Mouse (Mus musculus) lung, embryonic 16.5 days (tissue): ENCODE measurements at regions not wholly inside any gene's neighbourhood (a gene's known extent, or its start where the extent isn't known, plus 50 kb on each side); places are given as distances from the start of the nearest gene placed in this dataset.

Source experiments
- ATAC-seq: fragments of 200-750 bp; cut with Nextera tagmentation; 2 replicates; pipeline ENCODE4 v1.8.0; 2017; ENCODE audit warnings: low read depth, mild to moderate bottlenecking, moderate library complexity
- H3K27ac ChIP-seq: fragments of 300-500 bp; sonication (generic); 2 replicates; pipeline ENCODE4 v1.5.1; 2014; ENCODE audit warnings: mild to moderate bottlenecking, control low read depth, low read length
- H3K27me3 ChIP-seq: fragments of 300-500 bp; sonication (generic); 2 replicates; pipeline ENCODE4 v1.6.1; 2014; ENCODE audit warnings: low read depth, low read length, mixed read lengths; ENCODE audit not compliant: control insufficient read depth, insufficient read depth
- H3K36me3 ChIP-seq: fragments of 300-500 bp; sonication (generic); 2 replicates; pipeline ENCODE4 v1.6.1; 2014; ENCODE audit warnings: low read length; ENCODE audit not compliant: control insufficient read depth, insufficient read depth
- H3K4me1 ChIP-seq: fragments of 300-500 bp; sonication (generic); replicated peaks from 2 replicates; pipeline ENCODE4 v1.6.1; 2014; ENCODE audit warnings: low read length, mixed read lengths; ENCODE audit not compliant: control insufficient read depth, insufficient read depth
- H3K4me2 ChIP-seq: fragments of 300-500 bp; sonication (generic); 2 replicates; pipeline ENCODE4 v1.6.1; 2014; ENCODE audit warnings: low read depth, low read length, control low read depth
- H3K4me3 ChIP-seq: fragments of 300-500 bp; sonication (generic); 2 replicates; pipeline ENCODE4 v1.5.1; 2014; ENCODE audit warnings: mild to moderate bottlenecking, low read length, control low read depth
- H3K9ac ChIP-seq: fragments of 300-500 bp; sonication (generic); 2 replicates; pipeline ENCODE4 v1.6.1; 2014; ENCODE audit warnings: low read length, control low read depth
- H3K9me3 ChIP-seq: fragments of 300-500 bp; sonication (generic); 2 replicates; pipeline ENCODE4 v1.6.1; 2016; ENCODE audit warnings: low read length; ENCODE audit not compliant: control insufficient read depth
- WGBS: fragments of 180-500 bp; shearing (Covaris S2); extraction: QIAGEN DNeasy Blood & Tissue Kit; methylation state at CpG from one replicate; pipeline ENCODE4 v1.1.7; 2014; 5-methylcytosine and 5-hydroxymethylcytosine counted together

DNA sequence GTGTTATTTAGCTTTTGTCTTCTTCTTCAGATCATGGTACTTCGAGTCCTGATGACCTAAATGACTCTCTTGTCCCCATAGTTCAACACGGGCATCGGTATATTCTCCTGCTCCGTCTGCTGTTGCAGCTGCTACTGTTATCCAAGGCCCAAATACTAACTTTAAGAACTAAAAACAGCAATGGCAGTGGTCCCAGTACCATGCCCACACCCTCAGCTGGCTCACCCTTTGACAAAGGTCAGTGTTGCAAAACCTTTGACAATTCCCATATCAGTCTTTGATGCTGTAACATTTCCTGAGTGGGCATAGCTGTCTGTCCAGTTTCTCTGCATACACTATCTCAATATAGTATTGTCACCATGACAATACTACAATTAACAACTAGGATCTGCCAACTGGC lies 96.8 kb upstream of the Cpeb2 start:
- Histone ChIP-seq H3K9ac (no peak overlapping the region), H3K36me3 (no peaks in the 10 kb centered on the region), H3K9me3 (no peaks in the 10 kb centered on the region), H3K27me3 (no peaks in the 10 kb centered on the region), H3K4me2 (no peak overlapping the region), H3K4me3 (no peak overlapping the region), H3K27ac (no peak overlapping the region), H3K4me1 (no peaks in the 10 kb centered on the region)
- ATAC-seq, result no peak
- WGBS, result 84% methylated on average over 4 of the region's 4 CpGs

DNA sequence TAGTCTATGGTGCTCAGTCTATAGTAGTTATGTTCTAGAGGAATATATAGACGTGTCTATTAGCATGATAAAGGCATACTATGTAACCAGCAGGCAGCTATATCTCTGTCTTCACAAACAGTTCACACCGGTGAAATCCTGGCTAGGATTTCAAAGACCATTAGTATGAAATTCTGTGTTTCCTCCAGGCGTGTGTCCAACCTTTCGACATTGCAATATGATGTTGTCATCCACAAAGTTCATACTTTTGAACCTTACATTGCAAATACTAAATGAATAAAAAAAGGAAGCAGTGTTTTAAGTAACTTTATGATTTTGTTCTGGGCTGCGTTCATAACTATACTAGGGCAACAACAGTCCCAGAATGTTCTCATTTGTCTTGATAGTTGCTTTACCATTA lies 95.2 kb upstream of the Cpeb2 start:
- Histone ChIP-seq H3K27ac (no peak overlapping the region), H3K9ac (no peak overlapping the region), H3K4me1 (no peaks in the 10 kb centered on the region), H3K36me3 (no peaks in the 10 kb centered on the region), H3K4me2 (no peak overlapping the region), H3K27me3 (no peaks in the 10 kb centered on the region), H3K4me3 (no peak overlapping the region), H3K9me3 (no peaks in the 10 kb centered on the region)
- no peak for ATAC-seq
- 70% methylated on average over 5 of the region's 5 CpGs for WGBS

DNA sequence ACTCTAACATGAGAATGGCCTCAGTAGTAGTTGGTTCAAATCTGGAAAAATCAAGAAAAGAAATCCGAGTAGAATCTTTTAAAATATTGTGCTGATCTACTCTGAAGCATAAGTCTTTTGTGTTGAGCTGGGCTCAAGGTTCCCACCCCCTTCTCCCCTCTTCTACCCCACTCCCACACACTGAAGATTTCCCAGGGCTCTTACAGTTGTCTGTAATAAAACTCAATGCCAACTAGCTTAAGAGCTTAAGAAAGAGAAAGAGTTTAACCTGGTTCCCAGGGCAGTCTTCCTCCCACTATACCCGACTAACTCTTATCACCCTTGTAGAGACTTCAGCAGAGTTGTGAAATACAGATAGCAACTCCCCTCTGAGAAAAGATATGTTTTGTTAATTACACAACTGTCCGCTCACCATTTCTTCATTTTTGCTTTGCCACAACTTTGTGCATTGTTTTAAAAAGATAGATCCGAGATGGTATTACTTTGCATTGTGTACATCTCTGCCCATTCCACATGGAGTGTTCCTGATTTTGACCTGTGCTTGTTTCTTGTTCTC lies 94.0 kb upstream of the Cpeb2 start:
- 73% methylated on average over 4 of the region's 4 CpGs for WGBS
- no peaks in the 10 kb centered on the region for H3K27me3 ChIP-seq
- no peak overlapping the region for H3K27ac ChIP-seq
- H3K9me3 ChIP-seq, result no peaks in the 10 kb centered on the region
- no peak overlapping the region for H3K4me3 ChIP-seq
- no peaks in the 10 kb centered on the region for H3K36me3 ChIP-seq
- no peak overlapping the region for H3K4me2 ChIP-seq
- H3K9ac ChIP-seq, result no peak overlapping the region
- no peak for ATAC-seq
- no peaks in the 10 kb centered on the region for H3K4me1 ChIP-seq

DNA sequence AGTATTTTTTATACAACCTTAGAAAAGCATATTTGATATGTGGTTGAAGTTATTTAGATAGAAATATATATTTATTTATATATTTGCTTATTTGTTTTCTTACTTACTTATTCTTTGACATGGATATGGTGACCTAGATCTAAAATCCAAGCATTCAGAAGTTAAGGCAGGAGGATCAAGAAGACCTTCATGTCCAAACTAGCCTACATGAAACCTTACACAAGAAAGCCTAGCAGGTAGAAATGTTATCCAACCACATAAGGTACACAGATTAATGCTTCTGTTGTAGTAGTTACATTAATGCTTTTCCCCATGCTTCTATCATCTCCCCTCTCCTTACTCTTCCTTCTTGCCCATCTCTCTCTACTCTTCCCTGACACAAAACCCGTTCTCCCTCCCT lies 93.2 kb upstream of the Cpeb2 start:
- Histone ChIP-seq H3K36me3 (no peaks in the 10 kb centered on the region), H3K4me3 (no peak overlapping the region), H3K4me1 (no peaks in the 10 kb centered on the region), H3K4me2 (no peak overlapping the region), H3K9me3 (no peaks in the 10 kb centered on the region), H3K27ac (no peak overlapping the region), H3K27me3 (no peaks in the 10 kb centered on the region), H3K9ac (no peak overlapping the region)
- no peak for ATAC-seq
- WGBS, result 78% methylated on average over 1 of the region's 1 CpGs

DNA sequence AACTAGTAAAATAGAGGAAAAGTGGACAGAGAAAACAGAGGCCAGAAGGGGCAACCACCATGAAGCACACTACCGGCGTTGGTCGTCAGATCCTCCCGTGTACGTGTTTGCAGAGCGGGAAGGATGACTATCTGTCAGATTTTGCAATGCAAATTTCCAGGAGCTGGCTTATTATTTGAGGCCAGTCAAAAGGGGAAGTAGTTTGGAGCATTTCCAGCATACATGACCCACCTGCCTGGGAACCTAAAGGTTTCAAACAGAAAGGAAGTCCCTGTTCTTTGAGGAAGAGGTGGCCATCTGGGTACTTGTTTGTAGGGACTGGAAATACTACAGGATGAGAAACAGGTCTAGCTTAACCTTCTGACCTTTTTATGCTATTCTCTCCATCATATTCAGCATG lies 87.0 kb upstream of the Cpeb2 start:
- Histone ChIP-seq H3K4me3 (no peak overlapping the region), H3K36me3 (no peaks in the 10 kb centered on the region), H3K4me2 (no peak overlapping the region), H3K9me3 (no peaks in the 10 kb centered on the region), H3K9ac (no peak overlapping the region), H3K27me3 (no peaks in the 10 kb centered on the region), H3K27ac (no peak overlapping the region), H3K4me1 (no peaks in the 10 kb centered on the region)
- 86% methylated on average over 6 of the region's 6 CpGs for WGBS
- no peak for ATAC-seq

DNA sequence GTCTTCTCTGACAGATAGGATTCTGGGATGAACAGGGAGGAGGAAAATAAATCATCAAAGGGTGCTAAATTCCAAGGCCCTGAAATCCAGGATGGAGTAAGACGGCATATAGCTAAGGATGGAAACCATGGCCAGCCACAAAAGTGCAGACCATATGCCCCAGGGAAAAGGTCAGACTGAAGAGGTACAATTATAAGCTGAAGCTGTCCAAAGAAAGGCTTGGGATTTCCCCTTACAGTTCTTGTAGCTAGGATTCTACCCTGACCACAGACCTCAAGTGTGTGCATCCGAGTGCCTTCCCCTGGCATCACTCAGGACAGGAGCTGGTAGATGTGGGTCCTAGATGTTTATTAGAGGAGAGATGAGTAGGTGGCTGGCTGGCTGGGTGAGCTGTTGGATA lies 86.0 kb upstream of the Cpeb2 start:
- Histone ChIP-seq H3K27ac (no peak overlapping the region), H3K4me2 (no peak overlapping the region), H3K4me1 (no peaks in the 10 kb centered on the region), H3K27me3 (no peaks in the 10 kb centered on the region), H3K4me3 (no peak overlapping the region), H3K9me3 (no peaks in the 10 kb centered on the region), H3K9ac (no peak overlapping the region), H3K36me3 (no peaks in the 10 kb centered on the region)
- 82% methylated on average over 2 of the region's 2 CpGs for WGBS
- ATAC-seq, result no peak

DNA sequence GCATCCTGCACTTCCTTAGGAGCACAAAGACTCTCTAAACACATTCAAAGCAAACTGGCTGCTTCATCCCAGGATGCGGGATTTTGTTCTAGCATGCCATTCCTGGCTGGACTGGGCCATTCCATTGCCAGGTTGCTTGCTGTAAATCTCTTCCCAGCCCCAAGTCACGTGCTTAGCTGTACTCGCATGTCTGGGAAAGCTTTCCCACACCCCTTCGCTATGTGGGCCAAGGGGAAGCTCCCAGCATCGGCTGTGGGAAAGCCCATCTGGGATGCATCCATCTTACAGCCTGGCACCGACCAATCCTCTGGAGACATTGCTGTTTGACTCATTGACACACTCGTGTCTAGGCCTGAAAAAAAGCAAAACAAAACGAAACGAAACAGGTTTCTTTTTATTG lies 84.5 kb upstream of the Cpeb2 start:
- no peaks in the 10 kb centered on the region for H3K9me3 ChIP-seq
- ATAC-seq, result no peak
- H3K27ac ChIP-seq, result no peak overlapping the region

DNA sequence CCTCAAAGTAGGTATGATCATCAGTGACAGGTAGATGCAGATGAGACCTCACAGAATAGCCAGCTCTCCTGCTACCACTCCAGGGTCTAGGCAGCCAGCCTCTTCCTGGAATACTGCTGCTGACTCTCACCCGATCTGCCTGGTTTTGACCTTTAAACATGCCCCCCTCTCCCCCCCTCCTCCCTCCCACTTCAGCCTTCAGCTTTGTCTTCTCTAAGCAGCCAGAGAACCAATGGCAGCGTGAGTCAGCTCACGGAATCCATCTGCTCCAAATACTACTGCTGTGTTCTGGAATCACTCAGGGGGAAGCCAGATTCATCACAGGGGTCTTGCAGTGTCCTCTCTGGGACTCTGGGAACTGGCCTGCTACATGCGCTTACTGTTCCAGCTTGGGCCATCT lies 83.4 kb upstream of the Cpeb2 start:
- H3K36me3 ChIP-seq, result no peaks in the 10 kb centered on the region
- H3K4me2 ChIP-seq, result no peak overlapping the region
- H3K4me1 ChIP-seq, result no peaks in the 10 kb centered on the region
- H3K4me3 ChIP-seq, result no peak overlapping the region
- H3K27ac ChIP-seq, result no peak overlapping the region
- H3K27me3 ChIP-seq, result no peaks in the 10 kb centered on the region
- H3K9me3 ChIP-seq, result no peaks in the 10 kb centered on the region
- no peak for ATAC-seq
- WGBS, result 35% methylated on average over 4 of the region's 4 CpGs
- no peak overlapping the region for H3K9ac ChIP-seq

More for the DNA sequence above, 84.5 kb upstream of the Cpeb2 start:
- Histone ChIP-seq H3K4me2 (no peak overlapping the region), H3K4me3 (no peak overlapping the region), H3K27me3 (no peaks in the 10 kb centered on the region), H3K9ac (no peak overlapping the region), H3K4me1 (no peaks in the 10 kb centered on the region), H3K36me3 (no peaks in the 10 kb centered on the region)
- WGBS, result 37% methylated on average over 9 of the region's 9 CpGs

DNA sequence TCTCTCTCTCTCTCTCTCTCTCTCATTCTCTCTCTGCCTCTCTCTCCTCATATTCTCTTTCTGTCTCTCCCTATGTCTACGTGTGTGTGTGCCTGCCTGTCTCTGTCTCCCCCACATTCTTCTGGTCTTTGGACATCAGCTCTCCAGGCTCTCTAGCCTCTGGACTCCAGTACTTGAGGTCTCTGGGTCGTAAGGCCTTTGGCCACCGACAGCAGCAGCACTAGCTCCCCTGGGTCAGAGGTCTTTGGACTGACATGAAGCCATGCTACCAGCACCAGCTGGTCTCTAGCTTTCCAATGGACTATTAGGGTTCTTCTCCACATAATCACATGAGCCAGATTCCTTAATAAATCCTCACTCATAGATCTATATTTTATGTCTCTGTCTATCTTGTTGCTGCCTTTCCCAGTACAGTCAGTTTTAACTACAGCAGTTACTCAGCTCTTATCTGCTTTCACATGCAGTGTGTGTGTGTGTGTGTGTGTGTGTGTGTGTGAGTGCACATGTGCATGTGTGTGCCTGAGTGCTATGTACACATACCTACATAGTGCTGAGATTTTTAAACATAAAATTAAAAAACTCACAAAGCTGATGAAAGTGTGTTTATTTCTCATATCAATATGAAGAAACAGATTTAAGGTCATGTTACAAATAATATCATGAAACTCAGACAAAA lies 81.7 kb upstream of the Cpeb2 start:
- H3K4me1 ChIP-seq, result no peaks in the 10 kb centered on the region
- H3K27me3 ChIP-seq, result no peaks in the 10 kb centered on the region
- WGBS, result 54% methylated on average over 3 of the region's 3 CpGs
- no peak for ATAC-seq
- H3K4me2 ChIP-seq, result no peak overlapping the region
- no peaks in the 10 kb centered on the region for H3K36me3 ChIP-seq
- H3K4me3 ChIP-seq, result no peak overlapping the region
- H3K27ac ChIP-seq, result no peak overlapping the region
- H3K9ac ChIP-seq, result no peak overlapping the region
- no peaks in the 10 kb centered on the region for H3K9me3 ChIP-seq
